Mouse (Mus musculus): ENCODE results near the gene Cryl1. TPM values are rescaled to one million over a fixed set of nuclear protein-coding genes. Genes with fewer than 3 reads are reported as not detected.

Gene Cryl1
- 10 to 100 TPM; 24.1 to 25.8 TPM for total RNA-seq (2021)

DNA sequence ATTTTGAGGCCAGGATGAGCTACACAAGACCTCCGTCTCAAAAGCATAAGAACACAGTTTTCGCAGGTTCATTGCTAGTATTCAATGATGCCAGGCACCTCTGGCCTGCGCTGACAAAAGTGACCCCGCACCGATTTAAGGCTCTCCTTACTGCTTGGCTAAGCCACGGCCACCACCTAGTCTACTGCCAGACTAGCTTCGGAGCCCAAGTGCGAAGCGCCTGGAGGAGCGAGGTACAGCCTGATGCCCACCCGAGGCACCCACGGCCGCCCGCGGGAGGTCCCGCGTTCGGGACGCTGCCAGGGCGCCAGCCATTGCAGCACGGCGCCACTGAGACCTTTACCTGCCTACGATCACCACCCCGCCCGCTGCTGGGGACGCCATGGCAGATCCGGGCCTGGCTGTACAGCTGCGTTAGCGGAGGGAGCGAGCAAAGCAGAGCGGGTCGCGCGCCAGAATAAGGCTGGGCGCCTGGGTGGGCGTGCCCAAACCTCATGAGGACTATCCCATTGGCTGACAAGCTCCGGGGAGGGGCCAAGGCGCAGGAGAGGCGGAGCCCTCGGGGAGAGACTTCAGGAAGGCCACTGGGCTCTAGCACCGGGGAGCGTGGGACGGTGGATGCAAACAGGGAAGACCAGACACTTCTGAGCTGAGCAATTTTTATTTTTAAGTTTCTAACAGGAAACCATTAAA, at the start of gene Cryl1:
Gene Cryl1 (minus strand): TSS at position 465 of the 693 bp plus-strand sequence.
- DNase-seq (ENCODE audit: extremely low spot score in 1 of 2, low spot score in 2 of 2): peak; percentile 93 to 98
- intact Hi-C loops (cut with DNase I): no loop called here

DNA sequence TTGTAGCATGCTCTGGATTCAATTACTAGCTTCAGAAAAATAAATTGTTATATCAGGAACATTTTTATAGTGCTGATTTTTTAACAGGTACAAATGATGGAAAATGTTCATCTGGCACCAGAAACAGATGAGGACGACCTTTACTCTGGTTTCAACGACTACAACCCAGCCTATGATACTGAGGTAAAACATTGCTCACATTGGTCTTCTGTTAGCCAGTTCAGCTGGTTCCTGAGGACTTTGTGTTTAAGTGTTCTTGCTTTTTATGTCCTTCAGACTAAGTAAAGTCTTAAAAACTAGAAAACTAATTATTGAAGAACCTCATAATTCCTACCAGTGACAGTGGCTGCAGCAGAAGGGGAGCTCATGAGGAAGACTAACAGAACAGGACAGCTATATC, 32.1 kb upstream of the Cryl1 start:
- no peak for DNase-seq (ENCODE audit: extremely low spot score in 1 of 2, low spot score in 2 of 2)
- intact Hi-C loops (cut with DNase I): no loop called here

DNA sequence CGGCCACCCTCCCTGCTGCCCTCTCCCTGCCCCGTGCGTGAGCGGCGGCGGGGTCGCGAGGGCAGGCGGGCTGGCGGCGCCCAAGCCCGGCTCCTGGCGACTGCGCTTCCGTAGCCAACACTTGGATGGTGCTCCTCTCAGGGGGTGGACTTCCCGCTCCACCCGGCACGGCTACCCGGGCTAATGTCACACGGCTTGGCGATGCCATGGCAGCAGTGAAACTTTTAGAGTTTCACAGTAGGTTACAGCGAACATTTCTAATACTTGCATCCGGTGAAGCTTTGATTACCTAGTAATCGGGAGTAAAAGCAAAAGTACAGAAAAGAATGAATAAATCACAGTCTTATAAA, 25.9 kb upstream of the Cryl1 start:
- intact Hi-C loops (cut with DNase I): no loop called here
- DNase-seq (ENCODE audit: extremely low spot score in 1 of 2, low spot score in 2 of 2): peak in 1 of 2 experiments; percentile 13

DNA sequence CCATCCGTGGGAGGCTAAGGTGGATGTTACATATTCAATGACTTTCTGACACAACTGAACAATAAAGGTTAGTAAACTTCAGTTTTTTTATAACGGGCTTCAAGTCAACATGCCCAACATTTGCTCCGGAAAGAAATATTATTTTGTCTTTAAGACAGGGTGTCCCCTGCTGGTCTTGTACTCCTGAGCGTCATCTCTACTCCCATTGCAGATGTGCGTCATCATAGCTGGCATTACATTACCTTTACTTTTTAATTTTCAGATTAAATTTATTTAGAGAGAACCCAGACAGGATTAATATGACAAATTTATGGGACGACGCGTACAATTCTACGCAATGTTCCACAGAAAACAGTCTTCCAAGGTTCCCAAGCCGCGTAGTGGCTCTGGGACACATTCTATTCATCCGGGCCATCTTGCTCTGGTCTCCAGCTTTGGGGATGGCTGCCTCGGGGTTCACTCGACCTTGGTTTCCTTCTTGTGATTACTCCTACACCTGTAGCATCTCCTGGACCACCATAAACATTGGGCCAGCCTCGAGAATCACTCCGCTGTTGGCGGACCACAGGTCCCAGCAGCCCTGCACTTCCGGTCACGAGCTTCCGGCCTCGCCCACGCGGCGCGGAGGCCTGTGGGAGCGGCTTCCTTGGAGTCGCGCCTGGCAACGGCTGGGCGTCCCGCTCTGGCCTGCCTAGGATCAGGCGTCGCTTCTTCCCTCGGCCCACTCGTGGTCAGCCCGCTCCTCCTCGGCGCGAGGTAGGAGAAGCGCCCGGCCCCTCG, 25.3 kb upstream of the Cryl1 start, which contains the start of gene Ift88:
Gene Ift88 (plus strand): TSS at position 631 of the 780 bp plus-strand sequence.
- intact Hi-C loops (cut with DNase I): no loop called here
- DNase-seq (ENCODE audit: extremely low spot score in 1 of 2, low spot score in 2 of 2): peak; percentile 92 to 96

DNA sequence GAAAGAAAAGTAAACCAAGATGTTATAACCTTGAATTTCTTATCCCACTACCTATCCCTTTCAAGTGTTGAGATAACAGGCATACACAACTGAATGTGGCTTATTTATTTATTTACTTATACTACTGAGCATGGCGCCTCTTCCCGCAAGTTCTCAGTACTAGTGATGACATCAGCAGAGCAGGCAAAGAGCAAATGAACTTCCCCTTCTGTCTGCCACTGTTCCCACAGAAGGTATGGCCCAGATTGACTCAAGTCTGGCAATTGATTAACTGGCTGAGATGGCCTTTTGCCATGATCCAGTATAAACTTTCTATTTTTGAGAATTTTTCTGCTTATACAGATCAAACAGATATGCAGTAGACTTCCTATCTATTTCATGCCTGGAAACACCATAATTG, 18.9 kb upstream of the Cryl1 start:
- no peak for DNase-seq (ENCODE audit: extremely low spot score in 1 of 2, low spot score in 2 of 2)
- intact Hi-C loops (cut with DNase I): loop anchor here (10.0 kb wide), 1 partner anchor 452 kb away; no protein-coding TSS in a partner anchor

GRCm38 (mm10) chr14:57412166-57412565, 13.8 kb upstream of the Cryl1 start:
- DNase-seq (ENCODE audit: extremely low spot score in 1 of 2, low spot score in 2 of 2): peak; percentile 36 to 38
- intact Hi-C loops (cut with DNase I): loop anchor here (10.0 kb wide), 1 partner anchor 447 kb away; no protein-coding TSS in a partner anchor

- DNase-seq (ENCODE audit: extremely low spot score in 1 of 2, low spot score in 2 of 2): no peak
- intact Hi-C loops (cut with DNase I): loop anchor here (5.0 kb wide), 2 partner anchors 37 to 302 kb away; no protein-coding TSS in a partner anchor
Measured at GRCm38 (mm10) chr14:57409106-57409505, 10.8 kb upstream of the Cryl1 start.

DNA sequence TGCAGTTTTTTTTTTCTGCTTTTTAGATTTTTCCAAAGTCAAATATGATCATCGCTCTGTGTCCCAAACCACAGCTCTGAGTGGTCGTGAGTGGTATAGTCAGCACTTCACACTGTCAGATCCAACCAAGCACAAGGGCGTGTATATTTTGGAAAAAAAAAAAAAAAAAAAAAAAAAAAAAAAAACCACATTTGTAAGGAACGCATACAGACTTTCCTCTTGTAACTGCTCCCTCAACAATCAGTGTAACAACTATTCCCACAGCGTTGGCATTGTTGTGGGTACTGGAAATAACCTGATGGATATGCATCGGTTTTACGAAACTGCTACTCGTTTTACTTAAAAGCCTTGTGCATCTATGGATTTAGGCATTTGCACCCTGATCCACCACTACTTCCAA, 9.8 kb upstream of the Cryl1 start:
- DNase-seq (ENCODE audit: extremely low spot score in 1 of 2, low spot score in 2 of 2): no peak
- intact Hi-C loops (cut with DNase I): loop anchor here (5.0 kb wide), 2 partner anchors 36 to 301 kb away; no protein-coding TSS in a partner anchor

GRCm38 (mm10) chr14:57407039-57407987, 9.0 kb upstream of the Cryl1 start:
- intact Hi-C loops (cut with DNase I): loop anchor here (5.0 kb wide), 2 partner anchors 35 to 300 kb away; no protein-coding TSS in a partner anchor
- peak in 1 of 2 experiments; percentile 83 for DNase-seq (ENCODE audit: extremely low spot score in 1 of 2, low spot score in 2 of 2)

- no peak for DNase-seq (ENCODE audit: extremely low spot score in 1 of 2, low spot score in 2 of 2)
- intact Hi-C loops (cut with DNase I): no loop called here
Measured at GRCm38 (mm10) chr14:57402815-57403214, 4.5 kb upstream of the Cryl1 start.

GRCm38 (mm10) chr14:57398813-57399427, 591 bp upstream of the Cryl1 start:
- DNase-seq (ENCODE audit: extremely low spot score in 1 of 2, low spot score in 2 of 2): no peak
- intact Hi-C loops (cut with DNase I): no loop called here

DNA sequence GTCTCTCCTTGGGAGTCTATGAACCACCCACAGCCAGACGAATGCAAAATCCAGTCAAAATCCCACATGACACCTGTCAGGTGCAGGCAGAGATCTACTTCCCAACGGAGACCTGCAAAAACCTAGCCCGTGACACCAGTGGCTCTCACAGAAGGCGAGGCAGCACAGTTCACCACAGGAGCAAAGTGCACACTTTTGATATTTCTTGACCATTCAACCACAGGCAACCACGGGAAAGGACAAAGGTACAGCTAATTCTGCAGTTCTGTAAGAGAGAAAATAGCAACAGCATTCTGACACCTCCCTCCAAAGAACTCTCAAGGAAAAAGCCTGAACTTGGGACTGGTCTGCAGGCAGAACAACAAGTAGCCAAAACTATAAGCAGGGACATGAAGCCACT, 1.1 kb downstream of the Cryl1 start:
- intact Hi-C loops (cut with DNase I): no loop called here
- DNase-seq (ENCODE audit: extremely low spot score in 1 of 2, low spot score in 2 of 2): no peak

- intact Hi-C loops (cut with DNase I): no loop called here
- DNase-seq (ENCODE audit: extremely low spot score in 1 of 2, low spot score in 2 of 2): no peak
Measured at GRCm38 (mm10) chr14:57395470-57395869, 2.9 kb downstream of the Cryl1 start.

GRCm38 (mm10) chr14:57392278-57392677, 6.1 kb downstream of the Cryl1 start:
- intact Hi-C loops (cut with DNase I): no loop called here
- no peak for DNase-seq (ENCODE audit: extremely low spot score in 1 of 2, low spot score in 2 of 2)

- intact Hi-C loops (cut with DNase I): no loop called here
- no peak for DNase-seq (ENCODE audit: extremely low spot score in 1 of 2, low spot score in 2 of 2)
Measured at GRCm38 (mm10) chr14:57391621-57392020, 6.7 kb downstream of the Cryl1 start.

- intact Hi-C loops (cut with DNase I): no loop called here
- no peak for DNase-seq (ENCODE audit: extremely low spot score in 1 of 2, low spot score in 2 of 2)
Measured at GRCm38 (mm10) chr14:57386758-57387561, 11.4 kb downstream of the Cryl1 start.

- no peak for DNase-seq (ENCODE audit: extremely low spot score in 1 of 2, low spot score in 2 of 2)
- intact Hi-C loops (cut with DNase I): no loop called here
Measured at GRCm38 (mm10) chr14:57385667-57386066, 12.7 kb downstream of the Cryl1 start.

DNA sequence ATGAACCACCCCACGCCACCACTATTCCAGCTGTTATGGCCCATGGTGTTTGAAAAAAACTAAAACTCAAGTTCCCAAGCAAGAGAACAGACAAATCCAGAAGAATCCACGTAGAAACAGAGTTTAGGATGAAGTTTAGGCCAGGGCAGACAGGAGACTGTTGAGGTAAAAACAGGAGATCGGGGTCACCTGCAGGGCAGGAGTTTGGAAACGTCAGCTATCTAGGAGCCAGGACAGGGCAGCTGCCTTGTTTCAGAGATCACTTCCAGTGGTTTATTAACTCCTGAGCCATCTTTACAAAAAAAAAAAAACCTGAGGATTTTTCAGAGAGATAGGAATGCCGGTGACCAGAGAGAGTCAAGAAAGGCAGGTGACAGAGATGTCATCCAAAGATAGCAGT, 20.8 kb downstream of the Cryl1 start:
- intact Hi-C loops (cut with DNase I): no loop called here
- DNase-seq (ENCODE audit: extremely low spot score in 1 of 2, low spot score in 2 of 2): no peak

All from left cerebral cortex, postnatal 10 days (tissue).